Mouse (Mus musculus) heart, embryonic 16.5 days (tissue): ENCODE measurements at regions not wholly inside any gene's neighbourhood (a gene's known extent, or its start where the extent isn't known, plus 50 kb on each side); places are given as distances from the start of the nearest gene placed in this dataset.
A peak's percentile ranks its signal among the peaks of the same experiment; 100 is the strongest.

Source experiments
- ATAC-seq: fragments of 200-750 bp; cut with Nextera tagmentation; replicated peaks from 2 replicates; pipeline ENCODE4 v1.8.0; 2017; ENCODE audit warnings: moderate number of reproducible peaks; ENCODE audit not compliant: insufficient read depth, low FRiP score; ENCODE audit errors: extremely low read depth
- H3K27ac ChIP-seq: fragments of 300-500 bp; sonication (generic); 2 replicates; pipeline ENCODE4 v1.5.1; 2014; ENCODE audit warnings: mild to moderate bottlenecking, low read length, control low read depth, moderate library complexity
- H3K27me3 ChIP-seq: fragments of 300-500 bp; sonication (generic); 2 replicates; pipeline ENCODE4 v1.6.1; 2014; ENCODE audit warnings: low read length, mixed read lengths; ENCODE audit not compliant: control insufficient read depth, insufficient read depth
- H3K36me3 ChIP-seq: fragments of 300-500 bp; sonication (generic); 2 replicates; pipeline ENCODE4 v1.6.1; 2014; ENCODE audit not compliant: control insufficient read depth, insufficient read depth
- H3K4me1 ChIP-seq: fragments of 300-500 bp; sonication (generic); 2 replicates; pipeline ENCODE4 v1.6.1; 2014; ENCODE audit warnings: low read length, mixed read lengths; ENCODE audit not compliant: control insufficient read depth, insufficient read depth
- H3K4me2 ChIP-seq: fragments of 300-500 bp; sonication (generic); 2 replicates; pipeline ENCODE4 v1.6.1; 2014; ENCODE audit warnings: low read depth, mild to moderate bottlenecking, control low read depth, low read length
- H3K4me3 ChIP-seq: fragments of 300-500 bp; sonication (generic); 2 replicates; pipeline ENCODE4 v1.5.1; 2014; ENCODE audit warnings: mild to moderate bottlenecking, control low read depth, low read length
- H3K9ac ChIP-seq: fragments of 300-500 bp; sonication (generic); 2 replicates; pipeline ENCODE4 v1.6.1; 2014; ENCODE audit warnings: low read length, control low read depth
- H3K9me3 ChIP-seq: fragments of 300-500 bp; sonication (generic); replicated peaks from 2 replicates; pipeline ENCODE4 v1.6.1; 2016; ENCODE audit warnings: low read length; ENCODE audit not compliant: control insufficient read depth
- WGBS: fragments of 180-500 bp; shearing (Covaris S2); extraction: QIAGEN DNeasy Blood & Tissue Kit; methylation state at CpG from one replicate; pipeline ENCODE4 v1.1.7; 2014; 5-methylcytosine and 5-hydroxymethylcytosine counted together

DNA sequence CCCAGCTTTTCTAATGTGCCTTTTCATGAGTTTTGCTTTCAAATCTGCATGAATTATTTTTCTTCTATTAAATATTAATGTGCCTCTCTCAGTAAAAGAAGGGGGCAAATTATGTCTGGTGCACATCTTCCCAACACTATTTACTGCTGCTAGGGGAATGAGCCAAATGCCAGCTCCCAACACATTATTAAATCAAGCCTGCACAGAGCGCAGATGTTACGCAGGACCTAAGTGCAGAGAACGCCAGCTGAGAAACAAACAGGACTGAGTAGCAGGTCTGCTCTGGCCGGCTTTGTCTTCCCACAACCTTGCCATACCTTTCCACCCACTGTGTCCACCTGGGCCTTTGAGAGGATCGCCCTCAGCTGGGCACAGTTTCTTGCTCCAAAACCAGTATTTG is 291.8 kb downstream of the C1d start:
- H3K4me1 ChIP-seq = no peaks in the 10 kb centered on the region
- no peak overlapping the region for H3K4me2 ChIP-seq
- H3K27me3 ChIP-seq = no peaks in the 10 kb centered on the region
- H3K36me3 ChIP-seq = no peaks in the 10 kb centered on the region
- 79% methylated on average over 5 of the region's 5 CpGs for WGBS
- no peaks in the 10 kb centered on the region for H3K9me3 ChIP-seq
- ATAC-seq = no peak
- H3K9ac ChIP-seq = no peak overlapping the region
- H3K27ac ChIP-seq = no peak overlapping the region
- H3K4me3 ChIP-seq = no peak overlapping the region

DNA sequence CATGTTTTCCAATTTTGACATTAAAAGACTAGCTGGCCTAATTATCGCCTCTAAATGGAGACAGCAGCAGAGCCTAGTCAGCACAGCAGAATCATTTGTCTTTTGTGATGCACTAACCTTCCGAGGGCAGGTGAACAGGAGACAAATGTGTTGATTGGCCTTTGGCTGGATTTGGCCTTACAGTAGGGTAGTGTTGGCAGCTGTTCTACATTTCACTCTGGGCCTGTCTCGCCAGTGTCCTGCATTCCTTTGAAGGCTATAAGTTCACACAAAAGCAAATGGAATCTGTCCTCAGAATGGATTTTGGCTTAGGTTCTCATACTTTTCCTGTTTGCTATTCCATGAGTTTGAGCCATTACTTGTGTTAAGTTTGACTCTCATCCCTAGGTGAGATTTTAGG is 297.9 kb downstream of the C1d start:
- ATAC-seq = no peak
- 59% methylated on average over 3 of the region's 3 CpGs for WGBS
- H3K4me1 ChIP-seq = 0 out of 2 replicates have a peak, but pooled peaks cover 2% of the 10 kb centered on the region
- no peak overlapping the region for H3K4me2 ChIP-seq
- H3K4me3 ChIP-seq = no peak overlapping the region
- no peaks in the 10 kb centered on the region for H3K27me3 ChIP-seq
- H3K9ac ChIP-seq = no peak overlapping the region
- H3K36me3 ChIP-seq = no peaks in the 10 kb centered on the region
- H3K27ac ChIP-seq = no peak overlapping the region
- H3K9me3 ChIP-seq = no peaks in the 10 kb centered on the region

DNA sequence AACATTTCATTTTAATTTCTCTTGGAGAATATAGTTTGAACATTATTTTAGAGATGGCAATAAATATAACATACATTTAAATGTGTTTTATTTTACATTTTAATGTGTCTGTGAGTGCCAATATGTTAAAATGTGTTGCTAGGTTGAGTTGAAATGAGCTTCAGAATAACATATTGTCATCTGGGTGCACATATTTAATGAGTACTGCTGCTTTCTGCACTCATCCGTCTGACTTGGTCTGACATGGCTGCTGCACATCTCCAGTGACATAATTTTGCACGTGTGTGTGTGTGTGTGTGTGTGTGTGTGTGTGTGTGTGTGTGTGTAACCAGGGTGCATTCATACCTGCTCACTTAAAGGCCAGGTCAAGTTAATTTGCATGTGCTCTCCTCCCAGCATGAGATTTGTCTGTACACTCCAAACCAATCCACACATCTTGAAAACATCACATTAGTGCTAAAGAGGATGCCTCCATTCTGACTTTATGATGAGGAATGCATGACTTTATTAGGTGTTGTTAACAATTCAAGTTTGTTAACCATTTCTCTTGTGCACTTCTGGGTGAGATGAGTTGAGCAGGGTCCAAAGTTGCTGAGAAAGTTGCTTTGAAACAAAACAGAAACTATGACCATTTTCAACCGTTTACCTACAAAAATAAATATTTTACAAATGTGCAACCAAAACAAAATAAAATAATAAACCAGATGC is 334.6 kb downstream of the C1d start:
- WGBS = 48% methylated on average over 3 of the region's 3 CpGs
- Histone ChIP-seq H3K4me3 (no peak overlapping the region), H3K4me2 (no peak overlapping the region), H3K27ac (no peak overlapping the region), H3K4me1 (no peaks in the 10 kb centered on the region), H3K9ac (no peak overlapping the region), H3K36me3 (no peaks in the 10 kb centered on the region), H3K27me3 (no peaks in the 10 kb centered on the region), H3K9me3 (no peaks in the 10 kb centered on the region)
- ATAC-seq = no peak

DNA sequence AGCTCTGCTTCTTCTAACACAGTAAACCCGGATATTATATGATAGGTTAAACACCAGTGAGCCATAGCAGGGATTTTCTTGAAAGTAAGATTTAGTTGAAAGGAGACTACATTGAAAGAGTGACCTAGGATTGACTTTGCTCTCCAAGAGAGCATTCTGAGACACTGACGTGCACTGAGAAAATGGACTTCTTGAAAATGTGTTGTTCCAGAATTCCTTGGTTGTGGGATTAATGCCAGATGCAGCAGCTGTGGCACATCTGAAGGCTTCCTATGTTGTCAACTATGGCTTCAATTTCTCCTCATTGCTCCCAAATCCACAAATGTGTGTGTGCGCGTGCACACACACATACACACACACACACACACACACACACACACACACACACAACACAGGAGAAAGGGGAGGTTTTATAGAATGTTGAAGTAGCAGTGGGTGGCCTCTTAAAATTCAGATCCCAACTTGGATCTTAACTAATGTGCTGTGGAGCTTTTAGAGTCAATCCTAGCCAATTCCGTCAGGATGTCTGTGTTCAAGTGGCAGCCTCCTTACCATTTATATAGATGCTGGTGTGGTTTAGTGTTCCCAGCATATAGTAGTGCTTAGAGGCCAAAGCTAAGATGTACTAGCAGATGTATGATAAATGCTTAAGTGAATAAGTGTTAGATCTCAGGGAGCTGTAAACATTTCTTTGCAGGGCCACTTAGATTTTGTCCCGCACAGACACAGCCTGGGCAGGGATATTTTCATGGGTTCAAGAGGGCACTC is 346.5 kb downstream of the C1d start:
- Histone ChIP-seq H3K4me1 (no peaks in the 10 kb centered on the region), H3K36me3 (no peaks in the 10 kb centered on the region), H3K9ac (no peak overlapping the region), H3K4me3 (no peak overlapping the region), H3K4me2 (no peak overlapping the region), H3K9me3 (no peaks in the 10 kb centered on the region), H3K27me3 (no peaks in the 10 kb centered on the region), H3K27ac (peak overlapping the region; percentile 42; the same call in 1 of the 2 replicates)
- no peak; the same call in 1 of the 2 replicates for ATAC-seq
- 69% methylated on average over 6 of the region's 6 CpGs for WGBS

DNA sequence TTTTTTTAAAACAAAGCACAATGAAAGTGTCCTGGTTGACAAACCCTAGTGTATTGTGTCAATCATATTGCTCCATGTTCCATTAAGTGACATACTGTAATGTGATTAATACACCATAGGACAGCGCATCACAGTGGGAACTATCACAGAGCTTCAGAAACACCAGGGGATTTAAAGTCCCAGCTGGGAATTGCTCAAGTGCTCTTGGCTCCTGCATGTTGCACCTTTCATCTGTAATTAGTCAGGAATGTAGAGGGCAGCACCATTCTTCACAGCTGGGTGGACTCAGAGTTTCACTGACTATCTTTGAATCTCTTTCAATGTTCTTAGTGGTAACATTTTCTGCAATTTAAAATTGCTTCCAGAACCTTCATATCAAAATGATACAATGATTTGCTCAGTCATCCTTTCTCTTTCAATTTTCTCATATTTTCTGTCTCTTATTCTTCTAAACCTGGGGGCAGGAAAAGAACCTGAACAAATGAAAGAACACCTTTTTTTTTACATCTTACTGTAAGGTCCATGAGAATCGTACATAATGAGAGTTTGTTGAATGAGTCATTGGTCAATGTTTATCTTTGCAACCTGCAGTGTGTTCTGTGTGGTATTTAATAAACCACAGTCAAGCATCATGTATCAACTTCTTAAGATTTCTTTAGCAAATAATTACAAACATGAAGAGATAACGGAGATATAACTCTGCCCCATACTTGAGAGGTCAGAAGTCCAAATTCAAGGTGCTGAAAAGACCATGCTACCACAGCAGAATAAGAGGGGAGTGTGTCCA is 333.0 kb downstream of the Etaa1 start:
- no peak overlapping the region for H3K4me3 ChIP-seq
- H3K9ac ChIP-seq = no peak overlapping the region
- no peaks in the 10 kb centered on the region for H3K27me3 ChIP-seq
- H3K4me2 ChIP-seq = no peak overlapping the region
- no peaks in the 10 kb centered on the region for H3K4me1 ChIP-seq
- ATAC-seq = no peak
- no peak overlapping the region for H3K27ac ChIP-seq
- H3K36me3 ChIP-seq = no peaks in the 10 kb centered on the region
- no peaks in the 10 kb centered on the region for H3K9me3 ChIP-seq
- WGBS = 65% methylated on average over 3 of the region's 3 CpGs

DNA sequence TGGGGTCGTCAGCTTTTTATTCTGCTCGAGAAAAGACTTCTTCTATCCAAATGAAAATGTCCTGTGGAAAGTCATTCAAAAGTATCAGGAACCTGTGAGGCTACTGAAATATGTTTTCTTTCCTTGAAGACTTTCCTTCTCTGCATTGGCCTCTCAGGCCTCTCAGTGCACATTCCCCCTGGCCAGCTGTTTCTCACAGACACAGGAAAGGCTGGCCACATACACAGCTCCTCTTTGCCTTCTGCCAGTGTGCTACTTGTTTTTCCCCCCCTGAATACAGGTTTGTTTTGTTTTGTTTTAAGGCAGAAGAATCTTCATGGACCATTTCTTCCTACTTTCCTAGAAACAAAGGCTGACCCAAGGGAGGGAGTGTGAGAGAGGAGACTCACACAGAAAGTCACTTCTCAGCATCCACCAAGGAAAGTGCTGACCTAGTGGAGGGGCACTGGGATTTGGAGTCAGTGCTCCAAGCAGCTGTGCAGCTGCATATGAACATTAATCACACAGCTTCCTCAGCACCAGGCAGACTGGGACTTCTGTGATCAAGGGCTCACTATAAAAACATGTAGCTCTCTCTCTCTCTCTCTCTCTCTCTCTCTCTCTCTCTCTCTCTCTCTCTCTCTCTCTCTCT is 324.0 kb downstream of the Etaa1 start:
- 80% methylated on average over 2 of the region's 2 CpGs for WGBS
- Histone ChIP-seq H3K9ac (no peak overlapping the region), H3K4me3 (no peak overlapping the region), H3K4me2 (no peak overlapping the region), H3K36me3 (no peaks in the 10 kb centered on the region), H3K4me1 (no peaks in the 10 kb centered on the region), H3K9me3 (no peaks in the 10 kb centered on the region), H3K27me3 (no peaks in the 10 kb centered on the region), H3K27ac (no peak overlapping the region)
- ATAC-seq = no peak

DNA sequence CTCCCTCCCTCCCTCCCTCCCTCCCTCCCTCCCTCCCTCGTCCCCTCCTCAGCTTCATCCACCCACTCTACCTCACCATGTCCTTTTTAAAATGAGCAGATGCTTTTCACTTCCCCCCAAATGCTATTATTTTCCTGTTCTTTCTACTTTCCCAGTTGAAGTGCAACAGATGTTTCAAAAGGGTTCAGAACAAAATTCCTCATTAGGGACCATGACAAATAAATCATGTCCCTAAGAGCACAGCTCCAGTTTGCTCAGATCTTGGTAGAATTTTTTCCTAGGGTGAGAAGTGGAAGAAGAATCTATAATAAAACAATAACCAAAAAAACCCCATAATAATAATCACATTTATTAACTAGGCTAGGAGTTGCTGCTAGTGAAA is 323.5 kb downstream of the Etaa1 start:
- H3K27me3 ChIP-seq = no peaks in the 10 kb centered on the region
- no peaks in the 10 kb centered on the region for H3K9me3 ChIP-seq
- H3K4me1 ChIP-seq = no peaks in the 10 kb centered on the region
- H3K36me3 ChIP-seq = no peaks in the 10 kb centered on the region
- H3K4me2 ChIP-seq = no peak overlapping the region
- 60% methylated on average over 1 of the region's 1 CpGs for WGBS
- no peak overlapping the region for H3K27ac ChIP-seq
- no peak for ATAC-seq
- no peak overlapping the region for H3K4me3 ChIP-seq
- H3K9ac ChIP-seq = no peak overlapping the region

DNA sequence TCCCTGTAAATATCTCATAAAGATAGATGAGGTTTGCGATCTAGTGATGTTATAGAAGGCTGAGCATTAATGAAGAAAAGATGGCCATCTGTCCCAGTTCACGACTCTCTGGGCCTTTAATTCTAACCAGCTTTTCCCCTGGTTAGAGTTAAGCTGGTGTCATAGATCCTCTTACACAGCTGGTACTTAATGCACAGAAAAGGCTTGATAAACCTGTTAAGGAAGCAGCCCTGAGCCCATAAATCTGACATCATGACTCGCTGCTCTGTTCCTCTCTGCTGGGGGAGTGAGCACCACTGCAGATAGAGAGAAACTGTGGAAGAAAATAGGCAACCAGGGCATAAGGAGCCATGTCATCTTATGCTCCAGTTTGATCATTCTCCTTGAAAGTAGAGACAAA is 316.5 kb downstream of the Etaa1 start:
- Histone ChIP-seq H3K36me3 (no peaks in the 10 kb centered on the region), H3K4me1 (no peaks in the 10 kb centered on the region), H3K27me3 (no peaks in the 10 kb centered on the region), H3K9me3 (no peaks in the 10 kb centered on the region), H3K4me2 (no peak overlapping the region), H3K27ac (no peak overlapping the region), H3K4me3 (no peak overlapping the region), H3K9ac (no peak overlapping the region)
- no peak for ATAC-seq
- 63% methylated on average over 3 of the region's 3 CpGs for WGBS
